Mouse (Mus musculus) testis, adult 2 months (tissue): ENCODE data around the gene Txnrd1.

Experiments
- CTCF ChIP-seq: fragments of 200-500 bp; IDR thresholded peaks from 2 replicates; pipeline ENCODE4 v1.5.1; 2012; ENCODE audit warnings: low read depth, mild to moderate bottlenecking, inconsistent platforms, low read length, moderate library complexity; ENCODE audit not compliant: control insufficient read depth, insufficient read depth, insufficient replicate concordance
- POLR2A ChIP-seq: fragments of 200-500 bp; IDR thresholded peaks from 2 replicates; pipeline ENCODE4 v1.6.1; 2012; ENCODE audit warnings: low read depth, mild to moderate bottlenecking, inconsistent platforms, low read length, moderate library complexity; ENCODE audit not compliant: control insufficient read depth

GRCm38 (mm10) chr10:82817514-82817913 is 16.2 kb upstream of the Txnrd1 start:
- TF ChIP-seq POLR2A = no peak
- no peak for TF ChIP-seq CTCF
